Mouse (Mus musculus): ENCODE data around the gene Camkmt.

DNA sequence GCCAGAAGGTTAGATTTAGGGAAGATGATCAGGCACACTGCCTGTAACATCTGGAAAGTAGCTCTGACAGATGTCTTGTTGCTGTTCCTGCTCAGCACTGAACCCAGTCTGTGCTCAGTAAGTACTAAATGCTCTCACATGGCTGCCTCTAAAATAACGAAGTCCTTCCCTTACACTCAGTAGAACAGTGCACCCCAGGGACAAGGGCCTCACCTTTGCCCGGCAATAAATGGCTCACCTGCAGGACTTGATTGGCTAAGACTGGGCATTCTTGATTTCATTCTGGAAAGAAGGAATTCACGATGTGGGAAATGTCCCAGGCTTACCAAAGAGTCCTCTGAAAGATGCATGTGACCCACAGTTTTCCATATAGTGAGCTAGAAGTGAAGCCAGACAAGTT is 51.3 kb downstream of the Camkmt start:
- no peak for TF ChIP-seq CTCF (IDR thresholded peaks at IDR 0.05; ENCODE audit: borderline replicate concordance, extremely low read depth, insufficient read depth, insufficient read length)
- TF ChIP-seq POLR2A (IDR thresholded peaks at IDR 0.05; ENCODE audit: borderline replicate concordance, extremely low read depth, insufficient read depth, insufficient read length, poor library complexity, severe bottlenecking): no peak

All from brain, embryonic 14.5 days (tissue).